Mouse (Mus musculus): ENCODE measurements around the gene Cfap45. TPM values are rescaled to one million over a fixed set of nuclear protein-coding genes. Genes with fewer than 3 reads are reported as not detected.

The Cfap45 gene
- polyA plus RNA-seq, 1 experiment, result not detected

DNA sequence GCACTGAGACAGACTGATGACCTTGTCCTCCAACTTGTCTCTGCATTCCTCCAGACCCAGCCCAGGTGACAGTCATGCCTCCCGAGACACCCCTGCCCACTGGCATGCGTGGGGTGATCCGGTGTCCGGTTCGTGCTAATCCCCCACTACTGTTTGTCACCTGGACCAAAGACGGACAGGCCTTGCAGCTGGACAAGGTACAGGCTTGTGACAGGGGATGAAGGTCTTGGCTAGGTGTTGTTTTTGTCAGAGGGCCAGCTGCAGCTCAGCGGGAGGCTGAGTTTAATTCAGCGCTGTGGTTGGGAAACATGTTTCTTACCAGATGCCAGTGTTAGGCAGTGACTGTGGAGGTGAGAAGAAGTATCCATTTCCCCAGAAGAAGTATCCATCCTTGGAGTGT, 28.6 kb upstream of the Cfap45 start:
- Histone ChIP-seq H3ac (ENCODE audit: control insufficient read depth, insufficient read length) (no peak overlapping the region), H3K4me3 (no peak overlapping the region), H3K79me2 (ENCODE audit: control insufficient read depth, insufficient read depth) (no peaks in the 10 kb centered on the region), H3K36me3 (ENCODE audit: control insufficient read depth, insufficient read depth) (no peaks in the 10 kb centered on the region), H3K4me2 (ENCODE audit: low read depth) (no peak overlapping the region), H3K27me3 (ENCODE audit: control insufficient read depth, insufficient read depth, insufficient read length) (no peaks in the 10 kb centered on the region)
- TF ChIP-seq TCF12 (IDR thresholded peaks at IDR 0.05; ENCODE audit: insufficient read depth, poor library complexity, severe bottlenecking) (no peak), USF1 (IDR thresholded peaks at IDR 0.05; ENCODE audit: low read depth) (no peak), SRF (IDR thresholded peaks at IDR 0.05; ENCODE audit: control insufficient read depth, insufficient read length, low read depth) (no peak), CEBPB (IDR thresholded peaks at IDR 0.05; ENCODE audit: insufficient read depth, poor library complexity, severe bottlenecking) (no peak), MAX (IDR thresholded peaks at IDR 0.05; ENCODE audit: low read depth) (no peak), MYOD1 (IDR thresholded peaks at IDR 0.05; ENCODE audit: control insufficient read depth in 1 of 3, insufficient read length in 2 of 3, low read depth in 2 of 3) (no peak), E2F4 (IDR thresholded peaks at IDR 0.05; ENCODE audit: insufficient read depth) (no peak), TCF3 (IDR thresholded peaks at IDR 0.05; ENCODE audit: insufficient read length, low read depth) (no peak), POLR2AphosphoS2 (IDR thresholded peaks at IDR 0.05; ENCODE audit: insufficient read length, low read depth) (no peak), POLR2A (IDR thresholded peaks at IDR 0.05; ENCODE audit: insufficient read length, low read depth) (no peak), MYOG (IDR thresholded peaks at IDR 0.05; ENCODE audit: control insufficient read depth in 1 of 3, insufficient read depth in 1 of 3, insufficient read length in 2 of 3, low read depth in 2 of 3) (no peak), REST (IDR thresholded peaks at IDR 0.05; ENCODE audit: insufficient read depth, insufficient read length) (no peak)

DNA sequence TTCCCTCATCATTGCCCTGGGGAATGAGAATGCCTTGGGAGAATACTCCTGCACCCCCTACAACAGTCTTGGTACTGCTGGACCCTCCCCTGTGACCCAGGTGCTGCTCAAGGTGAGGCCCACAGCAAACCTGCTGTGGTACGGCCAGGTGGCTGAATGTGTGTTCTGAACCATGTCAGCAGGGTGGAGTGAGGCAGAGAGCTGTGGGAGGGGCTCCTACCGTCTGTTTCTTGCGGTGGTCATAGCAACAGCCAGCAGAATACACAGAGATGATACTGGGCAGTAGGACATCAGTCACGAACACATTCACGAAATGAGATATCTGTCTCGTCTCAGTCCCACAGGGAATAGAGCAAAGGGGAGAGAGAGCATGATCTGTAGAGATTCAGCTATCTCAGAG, 27.1 kb upstream of the Cfap45 start:
- Histone ChIP-seq H3K79me2 (ENCODE audit: control insufficient read depth, insufficient read depth) (no peaks in the 10 kb centered on the region), H3K27me3 (ENCODE audit: control insufficient read depth, insufficient read depth, insufficient read length) (no peaks in the 10 kb centered on the region), H3K36me3 (ENCODE audit: control insufficient read depth, insufficient read depth) (no peaks in the 10 kb centered on the region), H3K4me3 (no peak overlapping the region), H3ac (ENCODE audit: control insufficient read depth, insufficient read length) (no peak overlapping the region), H3K4me2 (ENCODE audit: low read depth) (no peak overlapping the region)
- no peak for TF ChIP-seq CEBPB (IDR thresholded peaks at IDR 0.05; ENCODE audit: insufficient read depth, poor library complexity, severe bottlenecking)
- TF ChIP-seq E2F4 (IDR thresholded peaks at IDR 0.05; ENCODE audit: insufficient read depth), result no peak
- no peak for TF ChIP-seq MAX (IDR thresholded peaks at IDR 0.05; ENCODE audit: low read depth)
- TF ChIP-seq TCF12 (IDR thresholded peaks at IDR 0.05; ENCODE audit: insufficient read depth, poor library complexity, severe bottlenecking), result no peak
- no peak for TF ChIP-seq USF1 (IDR thresholded peaks at IDR 0.05; ENCODE audit: low read depth)
- TF ChIP-seq POLR2A (IDR thresholded peaks at IDR 0.05; ENCODE audit: insufficient read length, low read depth), result no peak
- TF ChIP-seq POLR2AphosphoS2 (IDR thresholded peaks at IDR 0.05; ENCODE audit: insufficient read length, low read depth), result no peak
- no peak for TF ChIP-seq SRF (IDR thresholded peaks at IDR 0.05; ENCODE audit: control insufficient read depth, insufficient read length, low read depth)
- no peak for TF ChIP-seq REST (IDR thresholded peaks at IDR 0.05; ENCODE audit: insufficient read depth, insufficient read length)
- TF ChIP-seq MYOG (IDR thresholded peaks at IDR 0.05; ENCODE audit: control insufficient read depth in 1 of 3, insufficient read depth in 1 of 3, insufficient read length in 2 of 3, low read depth in 2 of 3), result no peak
- no peak for TF ChIP-seq MYOD1 (IDR thresholded peaks at IDR 0.05; ENCODE audit: control insufficient read depth in 1 of 3, insufficient read length in 2 of 3, low read depth in 2 of 3)
- TF ChIP-seq TCF3 (IDR thresholded peaks at IDR 0.05; ENCODE audit: insufficient read length, low read depth), result no peak

DNA sequence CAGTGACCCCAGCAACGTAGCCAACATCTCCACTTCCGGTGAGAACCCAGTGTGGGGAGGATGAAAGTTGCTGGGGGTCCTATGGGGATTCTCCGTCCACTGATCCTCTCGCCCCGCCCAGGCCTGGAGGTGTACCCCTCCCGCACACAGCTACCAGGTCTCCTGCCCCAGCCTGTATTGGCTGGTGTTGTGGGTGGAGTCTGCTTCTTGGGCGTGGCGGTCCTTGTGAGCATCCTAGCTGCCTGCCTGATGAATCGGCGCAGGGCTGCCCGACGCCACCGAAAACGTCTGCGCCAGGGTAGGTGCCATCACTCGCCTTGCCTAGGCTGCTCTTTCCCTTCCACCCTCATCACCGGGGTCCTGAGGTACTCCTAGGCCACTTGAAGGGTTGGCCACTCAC, 24.6 kb upstream of the Cfap45 start:
- no peaks in the 10 kb centered on the region for H3K36me3 ChIP-seq (ENCODE audit: control insufficient read depth, insufficient read depth)
- TF ChIP-seq MYOG (IDR thresholded peaks at IDR 0.05; ENCODE audit: control insufficient read depth in 1 of 3, insufficient read depth in 1 of 3, insufficient read length in 2 of 3, low read depth in 2 of 3), result no peak
- TF ChIP-seq SRF (IDR thresholded peaks at IDR 0.05; ENCODE audit: control insufficient read depth, insufficient read length, low read depth), result no peak
- TF ChIP-seq TCF3 (IDR thresholded peaks at IDR 0.05; ENCODE audit: insufficient read length, low read depth), result no peak
- TF ChIP-seq E2F4 (IDR thresholded peaks at IDR 0.05; ENCODE audit: insufficient read depth), result no peak
- no peak for TF ChIP-seq MAX (IDR thresholded peaks at IDR 0.05; ENCODE audit: low read depth)
- no peak for TF ChIP-seq REST (IDR thresholded peaks at IDR 0.05; ENCODE audit: insufficient read depth, insufficient read length)
- TF ChIP-seq POLR2AphosphoS2 (IDR thresholded peaks at IDR 0.05; ENCODE audit: insufficient read length, low read depth), result no peak
- no peak for TF ChIP-seq POLR2A (IDR thresholded peaks at IDR 0.05; ENCODE audit: insufficient read length, low read depth)
- TF ChIP-seq USF1 (IDR thresholded peaks at IDR 0.05; ENCODE audit: low read depth), result no peak
- no peak for TF ChIP-seq TCF12 (IDR thresholded peaks at IDR 0.05; ENCODE audit: insufficient read depth, poor library complexity, severe bottlenecking)
- TF ChIP-seq MYOD1 (IDR thresholded peaks at IDR 0.05; ENCODE audit: control insufficient read depth in 1 of 3, insufficient read length in 2 of 3, low read depth in 2 of 3), result no peak
- TF ChIP-seq CEBPB (IDR thresholded peaks at IDR 0.05; ENCODE audit: insufficient read depth, poor library complexity, severe bottlenecking), result no peak

DNA sequence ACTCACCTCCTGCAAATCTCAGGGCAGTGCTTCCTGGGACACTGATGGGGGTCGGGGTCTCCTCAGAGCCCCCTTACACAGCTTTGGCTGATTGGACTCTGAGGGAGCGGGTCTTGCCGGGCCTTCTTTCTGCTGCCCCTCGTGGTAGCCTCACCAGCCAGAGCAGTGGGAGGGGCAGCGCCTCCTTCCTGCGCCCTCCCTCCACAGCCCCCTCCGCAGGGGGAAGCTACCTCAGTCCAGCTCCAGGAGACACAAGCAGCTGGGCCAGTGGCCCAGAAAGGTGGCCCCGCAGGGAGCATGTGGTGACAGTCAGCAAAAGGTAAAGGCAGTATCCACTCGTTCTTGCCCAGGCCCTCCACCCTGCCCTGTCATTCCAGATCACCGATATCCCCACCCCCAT, 23.2 kb upstream of the Cfap45 start:
- H3K4me3 ChIP-seq, result no peak overlapping the region
- TF ChIP-seq TCF3 (IDR thresholded peaks at IDR 0.05; ENCODE audit: insufficient read length, low read depth) (no peak), MYOG (IDR thresholded peaks at IDR 0.05; ENCODE audit: control insufficient read depth in 1 of 3, insufficient read depth in 1 of 3, insufficient read length in 2 of 3, low read depth in 2 of 3) (no peak), REST (IDR thresholded peaks at IDR 0.05; ENCODE audit: insufficient read depth, insufficient read length) (no peak), SRF (IDR thresholded peaks at IDR 0.05; ENCODE audit: control insufficient read depth, insufficient read length, low read depth) (no peak), CEBPB (IDR thresholded peaks at IDR 0.05; ENCODE audit: insufficient read depth, poor library complexity, severe bottlenecking) (no peak), USF1 (IDR thresholded peaks at IDR 0.05; ENCODE audit: low read depth) (no peak), MAX (IDR thresholded peaks at IDR 0.05; ENCODE audit: low read depth) (no peak), TCF12 (IDR thresholded peaks at IDR 0.05; ENCODE audit: insufficient read depth, poor library complexity, severe bottlenecking) (no peak), E2F4 (IDR thresholded peaks at IDR 0.05; ENCODE audit: insufficient read depth) (no peak), POLR2A (IDR thresholded peaks at IDR 0.05; ENCODE audit: insufficient read length, low read depth) (no peak), POLR2AphosphoS2 (IDR thresholded peaks at IDR 0.05; ENCODE audit: insufficient read length, low read depth) (no peak), MYOD1 (IDR thresholded peaks at IDR 0.05; ENCODE audit: control insufficient read depth in 1 of 3, insufficient read length in 2 of 3, low read depth in 2 of 3) (no peak)
- H3K36me3 ChIP-seq (ENCODE audit: control insufficient read depth, insufficient read depth), result no peaks in the 10 kb centered on the region
- H3K79me2 ChIP-seq (ENCODE audit: control insufficient read depth, insufficient read depth), result peaks cover 14% of the 10 kb centered on the region
- H3K4me2 ChIP-seq (ENCODE audit: low read depth), result no peak overlapping the region
- H3K27me3 ChIP-seq (ENCODE audit: control insufficient read depth, insufficient read depth, insufficient read length), result no peaks in the 10 kb centered on the region
- no peak overlapping the region for H3ac ChIP-seq (ENCODE audit: control insufficient read depth, insufficient read length)

More for the DNA sequence above, 24.6 kb upstream of the Cfap45 start:
- H3K79me2 ChIP-seq (ENCODE audit: control insufficient read depth, insufficient read depth), result peaks cover under 1% of the 10 kb centered on the region
- H3K4me2 ChIP-seq (ENCODE audit: low read depth), result no peak overlapping the region
- no peak overlapping the region for H3K4me3 ChIP-seq
- no peak overlapping the region for H3ac ChIP-seq (ENCODE audit: control insufficient read depth, insufficient read length)
- H3K27me3 ChIP-seq (ENCODE audit: control insufficient read depth, insufficient read depth, insufficient read length), result no peaks in the 10 kb centered on the region

Data from myocyte (in vitro differentiated cells).